Mouse (Mus musculus): ENCODE measurements around the gene Cuedc2.
A peak's percentile ranks its signal among the peaks of the same experiment; 100 is the strongest.

The Cuedc2 gene

DNA sequence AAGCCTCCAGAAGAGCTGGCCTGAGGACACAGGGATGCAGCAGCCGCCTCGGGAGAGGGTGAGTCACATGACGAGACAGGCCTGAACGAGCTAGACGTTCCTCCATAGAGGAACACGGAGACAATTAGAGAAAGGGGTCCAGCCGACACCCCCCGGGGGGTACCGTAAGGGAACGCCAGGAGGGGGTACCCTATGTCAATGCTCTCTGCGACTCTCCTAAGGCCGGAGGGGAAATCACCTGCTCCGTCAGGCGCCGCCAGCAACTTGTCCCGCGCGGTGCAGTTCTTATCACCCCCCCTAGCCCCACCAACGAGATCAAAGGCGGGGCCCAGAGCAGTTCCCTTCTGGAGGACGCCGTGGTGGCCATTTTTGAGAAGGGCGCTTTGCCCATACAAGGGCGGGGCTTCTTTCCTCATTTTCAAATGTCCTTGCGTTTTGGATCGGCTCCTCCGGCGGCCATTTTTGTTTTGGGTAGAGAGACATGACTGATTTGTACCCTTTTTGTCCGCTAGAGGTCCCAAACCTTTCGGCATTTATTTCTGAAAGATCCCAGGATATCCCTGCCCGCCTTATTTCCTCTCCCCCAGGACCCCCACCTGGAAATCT lies at the start of gene Cuedc2:
Gene Cuedc2 (minus strand): TSS at position 372 of the 606 bp plus-strand sequence.
- peak; percentile 98 for DNase-seq

GRCm38 (mm10) chr19:46382275-46382674 lies 43.8 kb upstream of the Cuedc2 start:
- DNase-seq, result no peak

GRCm38 (mm10) chr19:46375891-46376290 lies 37.4 kb upstream of the Cuedc2 start:
- no peak for DNase-seq

DNA sequence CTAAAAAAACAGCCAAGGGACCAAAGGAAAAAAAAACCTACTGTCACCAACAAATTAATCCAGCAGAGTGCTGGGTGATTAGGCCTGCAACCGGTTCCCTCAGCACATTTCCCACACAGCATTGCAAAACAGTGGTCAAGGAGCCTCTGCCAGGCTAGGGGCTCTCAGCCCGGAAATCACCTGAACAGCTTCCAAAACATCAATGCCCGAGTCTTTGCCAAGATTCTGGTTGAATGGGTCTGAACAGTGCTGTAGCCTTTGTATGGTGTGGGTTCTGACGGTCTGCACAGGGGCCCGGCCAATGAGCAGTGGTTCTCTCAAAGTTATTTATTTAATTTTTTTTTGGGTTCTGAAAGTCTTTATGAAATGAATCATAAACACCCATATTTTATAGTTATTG lies 37.0 kb upstream of the Cuedc2 start:
- peak; percentile 33 for DNase-seq

DNA sequence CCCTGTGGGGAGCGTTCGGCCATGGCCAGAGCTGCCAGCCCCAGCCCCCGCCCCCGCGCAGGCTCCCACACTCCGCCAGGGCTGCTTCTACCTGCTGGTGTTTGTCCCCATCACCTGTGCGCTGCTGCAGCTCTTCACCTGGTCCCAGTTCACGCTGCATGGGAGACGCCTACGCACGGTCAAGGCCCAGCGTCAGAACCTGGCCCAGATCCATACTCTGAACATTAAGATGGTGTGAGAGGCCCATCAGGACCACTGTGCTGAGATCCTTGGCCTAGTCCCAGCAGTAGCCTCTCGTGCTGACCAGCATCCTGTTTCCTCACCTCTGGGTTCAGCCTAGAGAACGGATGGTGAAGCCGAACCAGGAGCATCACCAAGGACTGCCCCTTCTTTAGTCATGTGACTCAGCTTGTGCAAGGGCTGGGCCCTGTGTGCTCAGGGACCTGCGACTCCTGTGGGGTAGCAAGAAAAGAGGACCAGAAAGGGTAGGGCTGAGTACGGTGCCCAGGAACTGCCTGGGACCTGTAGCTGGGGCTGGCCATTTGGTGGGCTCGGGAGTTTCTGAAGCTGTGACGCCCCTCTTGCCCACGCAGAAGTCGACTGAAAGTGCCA lies 36.1 kb upstream of the Cuedc2 start:
- peak; percentile 30 for DNase-seq

- DNase-seq, result peak; percentile 84
Observed at GRCm38 (mm10) chr19:46369204-46369603, 30.7 kb upstream of the Cuedc2 start.

DNA sequence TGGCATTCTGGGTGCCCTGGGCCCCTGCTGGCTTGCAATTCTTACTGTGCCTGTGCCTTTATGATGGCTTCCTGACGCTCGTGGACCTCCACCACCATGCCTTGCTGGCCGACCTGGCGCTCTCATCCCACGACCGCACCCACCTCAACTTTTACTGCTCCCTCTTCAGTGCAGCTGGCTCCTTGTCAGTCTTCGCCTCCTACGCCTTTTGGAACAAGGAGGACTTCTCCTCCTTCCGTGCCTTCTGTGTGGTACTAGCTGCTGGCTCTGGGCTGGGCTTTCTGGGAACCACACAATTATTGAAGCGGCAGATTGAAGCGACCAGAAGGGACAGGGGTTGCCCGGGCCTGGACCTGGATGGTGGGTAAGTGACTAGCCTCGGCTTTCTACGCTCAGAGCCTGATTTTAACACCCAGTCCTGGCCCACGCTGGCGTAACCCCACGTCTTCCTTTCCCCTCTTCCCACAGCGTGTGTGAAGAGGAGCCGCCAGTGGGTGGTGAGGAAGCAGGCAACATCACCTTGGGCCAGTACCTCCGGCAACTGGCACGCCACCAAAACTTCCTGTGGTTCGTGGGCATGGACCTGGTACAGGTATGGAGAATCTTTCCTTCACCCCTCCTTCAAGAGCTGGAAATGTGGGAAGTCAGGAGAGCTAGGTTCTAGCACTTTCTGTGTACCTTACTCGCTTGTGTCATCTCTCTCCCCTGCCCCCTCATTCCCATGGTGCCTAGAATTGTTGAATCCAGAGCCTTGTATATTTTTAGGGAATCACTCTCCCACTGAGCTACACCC lies 29.5 kb upstream of the Cuedc2 start:
- DNase-seq, result no peak

- DNase-seq, result no peak
Observed at GRCm38 (mm10) chr19:46363294-46364009, 24.9 kb upstream of the Cuedc2 start.

- no peak for DNase-seq
Observed at GRCm38 (mm10) chr19:46362104-46362503, 23.6 kb upstream of the Cuedc2 start.

- no peak for DNase-seq
Observed at GRCm38 (mm10) chr19:46358381-46358780, 19.9 kb upstream of the Cuedc2 start.

GRCm38 (mm10) chr19:46357344-46358280 lies 19.1 kb upstream of the Cuedc2 start:
- peak; percentile 45 for DNase-seq

GRCm38 (mm10) chr19:46356701-46357138 lies 18.2 kb upstream of the Cuedc2 start:
- peak; percentile 87 for DNase-seq

- peak; percentile 59 for DNase-seq
Observed at GRCm38 (mm10) chr19:46350168-46350932, 11.8 kb upstream of the Cuedc2 start, which contains the start of gene 2310034G01Rik. Gene 2310034G01Rik (minus strand): TSS chr19:46350302.

DNA sequence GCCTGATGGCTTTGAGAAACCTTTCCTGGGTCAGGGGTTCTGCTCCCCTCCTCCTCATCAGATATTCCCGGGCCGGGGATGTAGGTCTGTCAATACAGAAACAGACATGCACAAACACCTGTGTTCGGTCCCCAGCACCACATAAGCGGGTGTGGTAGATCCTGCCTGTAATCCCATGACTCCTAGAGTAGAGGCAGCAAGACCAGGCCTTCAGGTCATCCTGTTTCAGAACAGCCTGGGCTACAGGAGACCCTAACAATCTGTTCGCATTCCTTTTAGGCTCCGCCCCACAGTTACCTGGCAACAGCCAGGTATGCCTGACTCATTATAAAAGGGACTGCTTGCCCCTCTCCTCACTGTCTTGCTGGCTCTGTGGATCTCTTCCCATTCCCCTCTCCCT lies 11.0 kb upstream of the Cuedc2 start:
- no peak for DNase-seq

DNA sequence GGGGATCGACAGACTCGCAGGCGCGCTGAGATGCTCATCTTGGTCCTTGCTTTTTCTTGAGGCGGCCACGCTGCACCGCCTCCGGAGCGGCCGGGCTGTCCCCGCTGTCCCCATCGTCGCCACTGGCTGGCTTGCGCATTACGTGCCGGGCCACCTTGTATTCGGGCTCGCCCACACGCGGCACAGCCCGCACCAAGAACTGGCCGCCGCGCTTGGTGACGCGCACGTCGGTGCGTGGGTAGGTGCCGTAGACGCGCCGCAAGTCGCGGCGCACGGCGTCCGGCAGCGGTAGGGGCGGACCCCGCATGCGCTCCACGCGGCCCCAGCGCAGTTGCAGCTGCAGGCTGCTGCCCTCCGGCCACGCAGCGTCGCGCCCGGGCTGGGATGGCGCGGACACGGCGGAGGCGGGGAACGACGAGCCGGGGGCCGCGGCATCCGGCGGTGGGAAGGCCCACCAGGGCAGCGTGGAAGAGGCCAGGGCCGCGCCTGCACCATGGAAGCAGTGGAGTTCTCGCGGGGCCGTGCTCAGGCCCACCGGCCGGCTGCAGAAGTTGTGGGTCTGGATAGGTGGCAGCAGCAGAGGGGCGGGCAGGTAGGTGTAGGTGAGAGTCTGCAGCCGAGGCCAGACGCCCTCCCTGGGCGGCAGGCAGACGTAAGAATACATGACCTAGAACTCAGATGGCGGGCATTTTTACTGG lies 10.4 kb upstream of the Cuedc2 start:
- peak; percentile 79 for DNase-seq

DNA sequence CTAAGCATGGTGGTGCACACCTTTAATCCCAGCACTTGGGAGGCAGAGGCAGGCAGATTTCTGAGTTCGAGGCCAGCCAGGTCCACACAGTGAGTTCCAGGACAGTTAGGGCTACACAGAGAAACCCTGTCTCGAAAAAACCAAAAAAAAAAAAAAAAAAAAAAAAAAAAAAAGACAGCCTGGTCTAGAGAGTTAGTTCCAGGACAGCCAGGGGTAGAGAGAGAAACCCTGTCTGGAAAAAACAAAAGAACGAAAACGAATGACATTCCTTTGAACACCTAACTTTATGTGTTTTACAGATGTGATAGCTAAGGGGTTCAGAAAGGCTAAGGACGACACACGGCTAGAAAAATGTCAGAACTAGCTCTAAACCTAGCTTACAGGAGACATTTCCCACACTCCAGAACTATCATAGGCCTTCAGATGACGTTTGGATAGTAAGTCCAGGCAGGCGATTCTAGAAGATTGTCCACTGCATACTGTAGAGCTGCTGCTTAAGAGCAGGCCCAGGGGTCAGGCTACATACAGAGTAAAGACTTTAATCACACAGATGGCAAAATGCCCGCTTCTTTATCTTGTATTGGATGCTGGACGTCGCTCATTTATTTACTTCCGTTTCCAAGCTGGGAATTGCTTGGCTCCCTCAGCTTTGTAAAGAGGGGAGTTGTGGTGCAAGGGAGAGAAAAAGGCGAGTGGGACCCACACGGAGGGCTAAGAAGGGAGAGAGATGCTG lies 9.6 kb upstream of the Cuedc2 start:
- DNase-seq, result no peak

DNA sequence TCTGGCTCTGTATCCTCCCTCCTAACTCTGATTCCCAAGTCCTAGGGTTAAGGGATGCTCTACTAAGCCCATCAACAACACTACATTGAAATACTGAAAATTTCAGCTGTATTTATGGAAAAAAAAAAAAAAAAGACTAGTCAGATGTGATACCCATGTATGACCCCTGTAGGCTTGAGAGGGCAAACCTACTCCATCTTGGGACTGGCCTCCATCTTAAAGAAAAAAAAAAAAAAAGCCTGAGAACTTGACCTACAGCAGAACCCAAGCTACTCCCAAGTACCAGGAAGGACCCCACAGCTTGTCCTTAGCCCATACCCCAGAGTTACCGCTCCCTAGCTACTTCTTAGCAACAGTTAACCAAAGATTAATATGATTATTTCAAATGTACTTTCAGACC lies 8.6 kb upstream of the Cuedc2 start:
- DNase-seq, result no peak

DNA sequence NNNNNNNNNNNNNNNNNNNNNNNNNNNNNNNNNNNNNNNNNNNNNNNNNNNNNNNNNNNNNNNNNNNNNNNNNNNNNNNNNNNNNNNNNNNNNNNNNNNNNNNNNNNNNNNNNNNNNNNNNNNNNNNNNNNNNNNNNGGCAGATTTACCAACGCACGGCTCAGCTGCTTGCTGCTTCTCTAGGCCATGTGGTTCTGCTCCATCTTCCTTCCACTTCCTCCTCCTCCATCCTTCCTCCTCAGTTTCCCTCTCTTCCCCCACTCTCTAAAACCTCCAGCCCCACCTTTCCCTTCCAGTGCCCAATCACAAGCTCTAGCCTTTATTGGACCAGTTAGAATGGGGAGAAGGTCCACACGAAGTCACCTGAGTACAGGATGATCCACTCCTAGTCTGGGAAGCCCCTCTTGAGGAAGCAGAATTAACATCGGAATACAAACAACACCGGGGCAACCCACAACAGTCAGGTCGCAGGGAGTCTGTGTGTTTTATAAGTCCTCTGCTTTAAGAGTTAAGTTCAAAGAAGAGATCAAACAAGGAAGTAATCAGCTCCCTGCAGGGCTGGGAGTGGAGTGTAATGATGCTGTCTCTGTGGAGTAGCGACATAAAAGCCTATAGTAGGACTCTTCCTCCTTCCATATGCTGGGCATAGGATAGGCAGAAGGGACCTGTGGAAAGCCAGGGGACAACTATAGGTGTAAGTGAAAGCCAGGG lies 6.4 kb upstream of the Cuedc2 start:
- DNase-seq, result no peak

DNA sequence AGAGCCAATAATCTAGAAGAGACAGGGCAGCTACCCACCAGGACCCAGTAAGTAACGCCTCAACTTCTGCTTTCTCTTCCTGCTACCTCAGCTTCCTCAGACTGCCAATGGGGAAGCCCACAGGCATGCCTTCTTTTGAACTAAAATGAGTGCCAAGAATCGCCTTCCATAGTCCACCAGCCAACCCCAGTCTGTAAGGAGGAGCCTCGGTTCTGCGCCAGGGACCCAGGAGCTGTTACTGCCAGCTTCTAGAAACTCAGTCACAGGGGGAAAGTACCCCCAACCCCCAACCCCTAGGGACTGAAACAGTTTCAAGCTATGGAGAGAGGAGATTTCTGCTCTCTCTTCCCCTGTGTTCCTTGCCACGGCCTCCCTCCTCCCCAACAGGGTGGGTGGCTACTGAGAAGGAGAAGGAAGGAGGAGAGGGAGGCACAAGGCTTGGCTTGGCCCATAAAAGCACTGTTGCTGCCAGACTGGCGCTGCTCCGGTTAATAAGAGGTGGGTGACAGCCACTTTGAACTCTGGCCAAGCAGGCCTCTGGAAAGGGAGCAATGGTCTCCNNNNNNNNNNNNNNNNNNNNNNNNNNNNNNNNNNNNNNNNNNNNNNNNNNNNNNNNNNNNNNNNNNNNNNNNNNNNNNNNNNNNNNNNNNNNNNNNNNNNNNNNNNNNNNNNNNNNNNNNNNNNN lies 927 bp upstream of the Cuedc2 start:
- peak; percentile 80 for DNase-seq
